Mouse (Mus musculus) adrenal gland (tissue): ENCODE data around the gene Pygm.

ENCODE experiments used
- intact Hi-C: fragments of 180-260 bp; cut with DNase I; formaldehyde crosslinking; loops from one replicate; pipeline ENCODE4 v1.15.1; 2025
- long read RNA-seq, 2 experiments: library from polyadenylated mRNA; unstranded; transcript quantifications; one replicate each; pipeline ENCODE4 v2.0.0; 2020; ENCODE audit warnings: borderline replicate concordance in 1 of 2; ENCODE audit not compliant: insufficient replicate concordance in 1 of 2

Pygm gene
- long read RNA-seq, experiment 1, transcript Pygm-201 (20 exons, 2,874 nt): major isoform, 14 of 34 reads
- long read RNA-seq, experiment 1, partial matches to known transcripts: 17 of 34 reads
- long read RNA-seq, experiment 1, other reads (novel, unspliced or antisense): 2 of 34 reads
- long read RNA-seq, experiment 2, transcript Pygm-201 (20 exons, 2,874 nt): major isoform, 19 of 50 reads
- long read RNA-seq, experiment 2, partial matches to known transcripts: 29 of 50 reads
- long read RNA-seq, experiment 2, other reads (novel, unspliced or antisense): 2 of 50 reads

- intact Hi-C loops: no loop called here
Measured at GRCm38 (mm10) chr19:6384128-6384527, at the start of gene Pygm. Pygm (plus strand) TSS chr19:6384399.

- intact Hi-C loops: loop anchor here (2.0 kb wide), 1 partner anchor 28 kb away; the partner anchor contains the start of gene Cdc42bpg
Measured at GRCm38 (mm10) chr19:6334673-6335457, 49.3 kb upstream of the Pygm start, which contains the start of gene Men1. Men1 (plus strand) TSS chr19:6334979.

GRCm38 (mm10) chr19:6335458-6335827, 48.8 kb upstream of the Pygm start:
- intact Hi-C loops: loop anchor here (2.0 kb wide), 1 partner anchor 29 kb away; the partner anchor contains the start of gene Cdc42bpg

- intact Hi-C loops: no loop called here
Measured at GRCm38 (mm10) chr19:6336920-6337319, 47.3 kb upstream of the Pygm start.

GRCm38 (mm10) chr19:6338171-6338570, 46.0 kb upstream of the Pygm start:
- intact Hi-C loops: no loop called here

GRCm38 (mm10) chr19:6338716-6339115, 45.5 kb upstream of the Pygm start:
- intact Hi-C loops: no loop called here

- intact Hi-C loops: no loop called here
Measured at GRCm38 (mm10) chr19:6339191-6339590, 45.0 kb upstream of the Pygm start.

- intact Hi-C loops: no loop called here
Measured at GRCm38 (mm10) chr19:6339890-6340504, 44.2 kb upstream of the Pygm start.

- intact Hi-C loops: no loop called here
Measured at GRCm38 (mm10) chr19:6340524-6341452, 43.4 kb upstream of the Pygm start, which contains the start of gene Map4k2. Map4k2 (plus strand) TSS chr19:6341135.

- intact Hi-C loops: no loop called here
Measured at GRCm38 (mm10) chr19:6341453-6342077, 42.6 kb upstream of the Pygm start.

- intact Hi-C loops: no loop called here
Measured at GRCm38 (mm10) chr19:6342276-6342933, 41.8 kb upstream of the Pygm start.

- intact Hi-C loops: no loop called here
Measured at GRCm38 (mm10) chr19:6343066-6343925, 40.9 kb upstream of the Pygm start.

- intact Hi-C loops: no loop called here
Measured at GRCm38 (mm10) chr19:6343996-6344395, 40.2 kb upstream of the Pygm start.

- intact Hi-C loops: no loop called here
Measured at GRCm38 (mm10) chr19:6346023-6346422, 38.2 kb upstream of the Pygm start.

GRCm38 (mm10) chr19:6346661-6347060, 37.5 kb upstream of the Pygm start:
- intact Hi-C loops: no loop called here

GRCm38 (mm10) chr19:6347615-6348014, 36.6 kb upstream of the Pygm start:
- intact Hi-C loops: no loop called here

- intact Hi-C loops: no loop called here
Measured at GRCm38 (mm10) chr19:6348717-6349116, 35.5 kb upstream of the Pygm start.

GRCm38 (mm10) chr19:6349215-6349983, 34.8 kb upstream of the Pygm start:
- intact Hi-C loops: no loop called here
